Mouse (Mus musculus) limb, embryonic 13.5 days (tissue): ENCODE results near the gene Zswim5. TPM values are rescaled to one million over a fixed set of nuclear protein-coding genes. Genes with fewer than 3 reads are reported as not detected.

Experiments used
- ATAC-seq: fragments of 200-750 bp; cut with Nextera tagmentation; 2 replicates; pipeline ENCODE4 v1.8.0; 2017; ENCODE audit warnings: low read depth, moderate number of reproducible peaks, moderate TSS enrichment; ENCODE audit not compliant: low FRiP score
- H3K27ac ChIP-seq: fragments of 300-500 bp; sonication (generic); 2 replicates; pipeline ENCODE4 v1.5.1; 2015; ENCODE audit warnings: inconsistent platforms, mild to moderate bottlenecking, moderate library complexity
- H3K27me3 ChIP-seq: fragments of 300-500 bp; sonication (generic); 2 replicates; pipeline ENCODE4 v1.6.1; 2015; ENCODE audit warnings: mild to moderate bottlenecking, inconsistent platforms
- H3K36me3 ChIP-seq: fragments of 300-500 bp; sonication (generic); 2 replicates; pipeline ENCODE4 v1.6.1; 2015; ENCODE audit warnings: inconsistent platforms, mild to moderate bottlenecking, moderate library complexity
- H3K4me1 ChIP-seq: fragments of 300-500 bp; sonication (generic); 2 replicates; pipeline ENCODE4 v1.6.1; 2015; ENCODE audit warnings: inconsistent platforms
- H3K4me2 ChIP-seq: fragments of 300-500 bp; sonication (generic); replicated peaks from 2 replicates; pipeline ENCODE4 v1.6.1; 2015; ENCODE audit warnings: inconsistent platforms, mild to moderate bottlenecking, moderate library complexity
- H3K4me3 ChIP-seq: fragments of 300-500 bp; sonication (generic); 2 replicates; pipeline ENCODE4 v1.5.1; 2015; ENCODE audit warnings: moderate library complexity, mild to moderate bottlenecking, inconsistent platforms
- H3K9ac ChIP-seq: fragments of 300-500 bp; sonication (generic); 2 replicates; pipeline ENCODE4 v1.6.1; 2015; ENCODE audit warnings: mild to moderate bottlenecking, inconsistent platforms
- H3K9me3 ChIP-seq: fragments of 300-500 bp; sonication (generic); 2 replicates; pipeline ENCODE4 v1.6.1; 2016; ENCODE audit warnings: inconsistent platforms
- WGBS: fragments of 180-500 bp; shearing (Covaris S2); methylation state at CpG from one replicate; pipeline ENCODE4 v1.1.7; 2015; 5-methylcytosine and 5-hydroxymethylcytosine counted together
- polyA plus RNA-seq: library from polyadenylated mRNA; unstranded; fragments of >200 nt; fragmentation: Nextera tagmentation; extraction: Ambion mirVana; gene quantifications from 2 replicates; pipeline ENCODE4 v1.2.1, GENCODE M21; 2015

Zswim5 gene
- polyA plus RNA-seq, 1 experiment from 2014 or later: 0.62 TPM

GRCm38 (mm10) chr4:116995131-116995797, 118.1 kb downstream of the Zswim5 start, which contains the start of gene Hectd3:
TSS of gene Hectd3 (plus strand) at chr4:116995317.
- peak within 1 kb of the TSS; percentile 82 for H3K9ac ChIP-seq
- peaks cover 34% of the 10 kb centered on the region for H3K36me3 ChIP-seq
- H3K4me3 ChIP-seq: peak within 1 kb of the TSS; percentile 98
- no peaks in the 10 kb centered on the region for H3K27me3 ChIP-seq
- H3K9me3 ChIP-seq: no peaks in the 10 kb centered on the region
- peaks cover 25% of the 10 kb centered on the region for H3K4me1 ChIP-seq
- H3K27ac ChIP-seq: peak within 1 kb of the TSS; percentile 28; the same call in 1 of the 2 replicates
- H3K4me2 ChIP-seq: peak within 1 kb of the TSS; percentile 99
- ATAC-seq: peak; percentile 57
- WGBS: under 1% methylated on average over 58 of the region's 58 CpGs

GRCm38 (mm10) chr4:116995798-116996135, 118.6 kb downstream of the Zswim5 start:
- no peaks in the 10 kb centered on the region for H3K27me3 ChIP-seq
- H3K9me3 ChIP-seq: no peaks in the 10 kb centered on the region
- ATAC-seq: no peak
- peak overlapping the region; percentile 82 for H3K9ac ChIP-seq
- peak overlapping the region; percentile 99 for H3K4me2 ChIP-seq
- H3K36me3 ChIP-seq: peaks cover 34% of the 10 kb centered on the region
- H3K4me1 ChIP-seq: peaks cover 25% of the 10 kb centered on the region
- peak overlapping the region; percentile 98 for H3K4me3 ChIP-seq
- WGBS: 0% methylated on average over 16 of the region's 16 CpGs
- 0 out of 2 replicates have a peak overlapping the region, but pooled peaks have one; percentile 28 for H3K27ac ChIP-seq

- Histone ChIP-seq H3K4me1 (peaks cover 19% of the 10 kb centered on the region), H3K36me3 (peaks cover 47% of the 10 kb centered on the region), H3K27ac (no peak overlapping the region), H3K27me3 (no peaks in the 10 kb centered on the region), H3K4me2 (no peak overlapping the region), H3K9ac (no peak overlapping the region), H3K9me3 (no peaks in the 10 kb centered on the region), H3K4me3 (no peak overlapping the region)
- no peak for ATAC-seq
- WGBS: 94% methylated on average over 17 of the region's 17 CpGs
Observed at GRCm38 (mm10) chr4:116999513-117000154, 122.5 kb downstream of the Zswim5 start.

GRCm38 (mm10) chr4:117001957-117002356, 124.8 kb downstream of the Zswim5 start:
- peaks cover 47% of the 10 kb centered on the region for H3K36me3 ChIP-seq
- WGBS: 91% methylated on average over 16 of the region's 16 CpGs
- no peak overlapping the region for H3K4me3 ChIP-seq
- H3K9me3 ChIP-seq: no peaks in the 10 kb centered on the region
- no peak overlapping the region for H3K4me2 ChIP-seq
- peak overlapping the region; percentile 14; the same call in 1 of the 2 replicates for H3K9ac ChIP-seq
- no peak for ATAC-seq
- H3K27me3 ChIP-seq: no peaks in the 10 kb centered on the region
- no peak overlapping the region for H3K27ac ChIP-seq
- H3K4me1 ChIP-seq: peaks cover 5% of the 10 kb centered on the region

GRCm38 (mm10) chr4:117002543-117003521, 125.7 kb downstream of the Zswim5 start:
- no peak overlapping the region for H3K4me3 ChIP-seq
- no peaks in the 10 kb centered on the region for H3K9me3 ChIP-seq
- peak overlapping the region; percentile 44 for H3K4me2 ChIP-seq
- ATAC-seq: peak; percentile 35; the same call in 1 of the 2 replicates
- WGBS: 54% methylated on average over 38 of the region's 38 CpGs
- no peaks in the 10 kb centered on the region for H3K27me3 ChIP-seq
- peaks cover 5% of the 10 kb centered on the region for H3K4me1 ChIP-seq
- H3K27ac ChIP-seq: no peak overlapping the region
- H3K36me3 ChIP-seq: peaks cover 47% of the 10 kb centered on the region
- H3K9ac ChIP-seq: peak overlapping the region; percentile 56

- 83% methylated on average over 4 of the region's 4 CpGs for WGBS
- peaks cover 5% of the 10 kb centered on the region for H3K4me1 ChIP-seq
- H3K9ac ChIP-seq: no peak overlapping the region; the same call in 1 of the 2 replicates
- no peak overlapping the region for H3K27ac ChIP-seq
- H3K4me2 ChIP-seq: no peak overlapping the region
- H3K9me3 ChIP-seq: no peaks in the 10 kb centered on the region
- H3K4me3 ChIP-seq: no peak overlapping the region
- H3K27me3 ChIP-seq: no peaks in the 10 kb centered on the region
- ATAC-seq: no peak
- peaks cover 32% of the 10 kb centered on the region for H3K36me3 ChIP-seq
Observed at GRCm38 (mm10) chr4:117004649-117005048, 127.5 kb downstream of the Zswim5 start.

GRCm38 (mm10) chr4:117005611-117006400, 128.6 kb downstream of the Zswim5 start:
- Histone ChIP-seq H3K9ac (no peak overlapping the region), H3K4me1 (peaks cover 5% of the 10 kb centered on the region), H3K36me3 (peaks cover 20% of the 10 kb centered on the region), H3K27me3 (no peaks in the 10 kb centered on the region), H3K9me3 (no peaks in the 10 kb centered on the region), H3K4me3 (no peak overlapping the region), H3K4me2 (no peak overlapping the region), H3K27ac (no peak overlapping the region)
- ATAC-seq: no peak
- 75% methylated on average over 7 of the region's 7 CpGs for WGBS

GRCm38 (mm10) chr4:117007058-117007457, 129.9 kb downstream of the Zswim5 start:
- Histone ChIP-seq H3K4me1 (peaks cover 5% of the 10 kb centered on the region), H3K36me3 (peaks cover 15% of the 10 kb centered on the region), H3K4me2 (no peak overlapping the region), H3K4me3 (no peak overlapping the region), H3K27me3 (no peaks in the 10 kb centered on the region), H3K9me3 (no peaks in the 10 kb centered on the region), H3K9ac (no peak overlapping the region), H3K27ac (no peak overlapping the region)
- 64% methylated on average over 3 of the region's 3 CpGs for WGBS
- no peak for ATAC-seq

GRCm38 (mm10) chr4:117010231-117010630, 133.1 kb downstream of the Zswim5 start:
- Histone ChIP-seq H3K36me3 (no peaks in the 10 kb centered on the region), H3K4me3 (no peak overlapping the region)
- 84% methylated on average over 5 of the region's 5 CpGs for WGBS

GRCm38 (mm10) chr4:117013596-117013995, 136.4 kb downstream of the Zswim5 start:
- 90% methylated on average over 6 of the region's 6 CpGs for whole genome bisulfite sequencing

More at GRCm38 (mm10) chr4:117010231-117010630, 133.1 kb downstream of the Zswim5 start:
- H3K9ac ChIP-seq: no peak overlapping the region
- no peak overlapping the region for H3K27ac ChIP-seq
- no peaks in the 10 kb centered on the region for H3K27me3 ChIP-seq
- no peaks in the 10 kb centered on the region for H3K9me3 ChIP-seq
- no peak for ATAC-seq
- H3K4me1 ChIP-seq: no peaks in the 10 kb centered on the region
- H3K4me2 ChIP-seq: no peak overlapping the region

GRCm38 (mm10) chr4:117014901-117015415, 137.8 kb downstream of the Zswim5 start:
- Histone ChIP-seq H3K9me3 (no peaks in the 10 kb centered on the region), H3K9ac (no peak overlapping the region), H3K4me3 (no peak overlapping the region), H3K4me2 (no peak overlapping the region), H3K4me1 (peaks cover 1% of the 10 kb centered on the region), H3K36me3 (no peaks in the 10 kb centered on the region), H3K27ac (no peak overlapping the region), H3K27me3 (no peaks in the 10 kb centered on the region)
- WGBS: 60% methylated on average over 4 of the region's 4 CpGs
- ATAC-seq: no peak

More at GRCm38 (mm10) chr4:117013596-117013995, 136.4 kb downstream of the Zswim5 start:
- H3K4me3 ChIP-seq: no peak overlapping the region
- no peaks in the 10 kb centered on the region for H3K4me1 ChIP-seq
- H3K9ac ChIP-seq: no peak overlapping the region
- no peaks in the 10 kb centered on the region for H3K9me3 ChIP-seq
- H3K27ac ChIP-seq: no peak overlapping the region
- H3K36me3 ChIP-seq: no peaks in the 10 kb centered on the region
- H3K4me2 ChIP-seq: no peak overlapping the region
- ATAC-seq: no peak
- H3K27me3 ChIP-seq: no peaks in the 10 kb centered on the region
